Mouse (Mus musculus): ENCODE results near the gene D8Ertd738e. TPM values are rescaled to one million over a fixed set of nuclear protein-coding genes. Genes with fewer than 3 reads are reported as not detected.

Gene D8Ertd738e
- polyA plus RNA-seq, 1 experiment from 2014 or later, result 227 TPM

- in situ Hi-C loops (cut with MboI; ENCODE audit: low pct_unique_long_range_greater_than_20kb), result no loop called here
- ATAC-seq, result peak; percentile 98
- ChIA-PET CTCF (interaction anchor here (1.1 kb wide), 1 partner anchor 11 kb away, joined by 3 read pairs; no protein-coding TSS in a partner anchor), POLR2A (interaction anchor here (1.0 to 1.5 kb wide), 3 partner anchors 15 to 36 kb away, joined by 3 to 5 read pairs (median 3); partner anchors contain the start of gene Mri1)
- TF ChIP-seq CTCF (IDR thresholded peaks at IDR 0.05), result no peak
- DNase-seq (ENCODE audit: low read depth, low spot score), result peak; percentile 100
- no peaks in the 10 kb centered on the region for H3K27me3 ChIP-seq
Measured at GRCm38 (mm10) chr8:84236998-84237473, 12.5 kb downstream of the D8Ertd738e start, which contains the start of gene Zswim4. Zswim4 (minus strand) TSS chr8:84237055.

- in situ Hi-C loops (cut with MboI; ENCODE audit: low pct_unique_long_range_greater_than_20kb), result no loop called here
- DNase-seq (ENCODE audit: low read depth, low spot score) (no peak), ATAC-seq (no peak)
- ChIA-PET CTCF (no interaction called here), POLR2A (interaction anchor here (1.0 to 1.5 kb wide), 3 partner anchors 14 to 35 kb away, joined by 3 to 5 read pairs (median 3); partner anchors contain the start of gene Mri1)
- no peak for TF ChIP-seq CTCF (IDR thresholded peaks at IDR 0.05)
- no peaks in the 10 kb centered on the region for H3K27me3 ChIP-seq
Measured at GRCm38 (mm10) chr8:84236410-84236997, 13.0 kb downstream of the D8Ertd738e start.

- DNase-seq (ENCODE audit: low read depth, low spot score), result no peak
- H3K27me3 ChIP-seq, result no peaks in the 10 kb centered on the region
- ChIA-PET CTCF (no interaction called here), POLR2A (no interaction called here)
- TF ChIP-seq CTCF (IDR thresholded peaks at IDR 0.05), result no peak
- in situ Hi-C loops (cut with MboI; ENCODE audit: low pct_unique_long_range_greater_than_20kb), result no loop called here
- ATAC-seq, result no peak
Measured at GRCm38 (mm10) chr8:84235746-84236409, 13.6 kb downstream of the D8Ertd738e start.

GRCm38 (mm10) chr8:84233055-84233454 is 16.5 kb downstream of the D8Ertd738e start:
- H3K27me3 ChIP-seq, result no peaks in the 10 kb centered on the region
- no peak for ATAC-seq
- POLR2A ChIA-PET, result interaction anchor here (1.0 kb wide), 1 partner anchor 15 kb away, joined by 3 read pairs; no protein-coding TSS in a partner anchor
- no peak for TF ChIP-seq CTCF (IDR thresholded peaks at IDR 0.05)
- CTCF ChIA-PET, result interaction anchor here (0.9 to 2.0 kb wide), 2 partner anchors 24 to 46 kb away, joined by 3 to 5 read pairs; partner anchors contain the start of gene Mri1
- DNase-seq (ENCODE audit: low read depth, low spot score), result no peak
- in situ Hi-C loops (cut with MboI; ENCODE audit: low pct_unique_long_range_greater_than_20kb), result no loop called here

GRCm38 (mm10) chr8:84230735-84231134 is 18.8 kb downstream of the D8Ertd738e start:
- DNase-seq (ENCODE audit: low read depth, low spot score) (no peak), ATAC-seq (no peak)
- H3K27me3 ChIP-seq, result no peaks in the 10 kb centered on the region
- no peak for TF ChIP-seq CTCF (IDR thresholded peaks at IDR 0.05)
- POLR2A ChIA-PET, result no interaction called here
- in situ Hi-C loops (cut with MboI; ENCODE audit: low pct_unique_long_range_greater_than_20kb), result no loop called here
- CTCF ChIA-PET, result interaction anchor here (0.7 kb wide), 1 partner anchor 18 kb away, joined by 3 read pairs; no protein-coding TSS in a partner anchor

- CTCF ChIA-PET, result no interaction called here
- DNase-seq (ENCODE audit: low read depth, low spot score) (no peak), ATAC-seq (no peak)
- POLR2A ChIA-PET, result no interaction called here
- in situ Hi-C loops (cut with MboI; ENCODE audit: low pct_unique_long_range_greater_than_20kb), result no loop called here
- no peaks in the 10 kb centered on the region for H3K27me3 ChIP-seq
- TF ChIP-seq CTCF (IDR thresholded peaks at IDR 0.05), result no peak
Measured at GRCm38 (mm10) chr8:84223322-84224029, 26.0 kb downstream of the D8Ertd738e start.

- POLR2A ChIA-PET, result interaction anchor here (0.6 to 1.2 kb wide), 3 partner anchors 15 to 203 kb away, joined by 3 to 5 read pairs (median 4); partner anchors contain the start of genes Nanos3 and Zswim4
- CTCF ChIA-PET, result no interaction called here
- no peak for DNase-seq (ENCODE audit: low read depth, low spot score)
- TF ChIP-seq CTCF (IDR thresholded peaks at IDR 0.05), result no peak
- H3K27me3 ChIP-seq, result no peaks in the 10 kb centered on the region
- in situ Hi-C loops (cut with MboI; ENCODE audit: low pct_unique_long_range_greater_than_20kb), result no loop called here
- no peak for ATAC-seq
Measured at GRCm38 (mm10) chr8:84222566-84223165, 26.9 kb downstream of the D8Ertd738e start.

- DNase-seq (ENCODE audit: low read depth, low spot score) (no peak), ATAC-seq (no peak)
- CTCF ChIA-PET, result interaction anchor here (1.5 kb wide), 1 partner anchor 71 kb away, joined by 3 read pairs; no protein-coding TSS in a partner anchor
- no peak for TF ChIP-seq CTCF (IDR thresholded peaks at IDR 0.05)
- POLR2A ChIA-PET, result no interaction called here
- H3K27me3 ChIP-seq, result no peaks in the 10 kb centered on the region
- in situ Hi-C loops (cut with MboI; ENCODE audit: low pct_unique_long_range_greater_than_20kb), result no loop called here
Measured at GRCm38 (mm10) chr8:84220105-84220504, 29.4 kb downstream of the D8Ertd738e start.

- ATAC-seq (no peak), DNase-seq (ENCODE audit: low read depth, low spot score) (no peak)
- TF ChIP-seq CTCF (IDR thresholded peaks at IDR 0.05), result no peak
- ChIA-PET CTCF (interaction anchor here (3.9 kb wide), 1 partner anchor 31 kb away, joined by 17 read pairs; no protein-coding TSS in a partner anchor), POLR2A (interaction anchor here (1.0 to 1.4 kb wide), 2 partner anchors 9 to 14 kb away, joined by 3 to 4 read pairs; no protein-coding TSS in a partner anchor)
- H3K27me3 ChIP-seq, result no peaks in the 10 kb centered on the region
- in situ Hi-C loops (cut with MboI; ENCODE audit: low pct_unique_long_range_greater_than_20kb), result no loop called here
Measured at GRCm38 (mm10) chr8:84218143-84218542, 31.4 kb downstream of the D8Ertd738e start.

- ATAC-seq, result no peak
- in situ Hi-C loops (cut with MboI; ENCODE audit: low pct_unique_long_range_greater_than_20kb), result no loop called here
- ChIA-PET POLR2A (no interaction called here), CTCF (interaction anchor here (3.9 kb wide), 1 partner anchor 30 kb away, joined by 17 read pairs; no protein-coding TSS in a partner anchor)
- H3K27me3 ChIP-seq, result no peaks in the 10 kb centered on the region
- TF ChIP-seq CTCF (IDR thresholded peaks at IDR 0.05), result no peak
- DNase-seq (ENCODE audit: low read depth, low spot score), result no peak
Measured at GRCm38 (mm10) chr8:84217206-84217605, 32.3 kb downstream of the D8Ertd738e start.

All from Patski (cell line).